Mouse (Mus musculus): ENCODE measurements around the gene Bahd1.

Bahd1 gene

DNA sequence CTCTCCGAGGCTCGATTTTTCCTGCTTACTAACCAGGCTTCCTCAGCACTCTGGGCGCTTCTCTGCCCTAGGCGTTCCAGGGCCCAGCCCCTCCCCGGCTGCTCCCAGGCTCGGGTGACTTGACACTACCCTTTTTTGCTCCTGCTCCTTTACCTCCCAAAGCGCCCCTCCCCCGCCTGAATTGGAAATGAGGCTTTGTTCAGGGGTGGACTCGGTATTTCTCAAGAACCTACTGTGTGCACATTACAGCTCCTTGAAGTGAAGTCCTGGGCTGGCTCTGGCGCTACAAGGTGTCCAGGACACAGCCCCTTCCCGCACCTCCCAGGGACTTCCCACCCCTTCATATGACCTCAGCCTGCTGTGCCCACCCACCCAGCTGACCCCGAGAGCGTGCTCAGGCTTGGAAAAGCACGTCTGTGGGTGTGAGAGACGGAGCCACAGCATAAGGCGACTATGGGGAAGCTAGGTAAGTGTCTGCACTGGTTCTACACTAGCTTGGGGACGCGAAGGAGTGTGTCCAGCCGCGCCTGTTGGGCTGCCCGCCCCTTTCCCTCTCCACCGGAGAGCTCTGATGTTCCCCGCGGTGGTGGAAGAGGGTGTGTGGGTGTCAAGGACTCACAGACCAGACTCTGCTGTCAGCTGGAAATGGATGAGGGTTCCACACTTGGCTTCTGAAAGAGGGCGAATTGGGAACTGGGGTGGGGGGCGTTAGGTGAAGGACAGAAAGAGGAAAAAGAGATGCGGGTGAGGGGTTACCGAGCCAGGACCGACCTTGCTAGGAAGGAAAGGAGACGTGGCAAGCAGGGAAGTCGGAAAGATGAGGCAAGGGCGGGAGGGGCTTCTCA lies at the start of gene Bahd1:
TSS of gene Bahd1 (plus strand) at position 397 of the 845 bp plus-strand sequence.
- DNase-seq: peak; percentile 31

DNA sequence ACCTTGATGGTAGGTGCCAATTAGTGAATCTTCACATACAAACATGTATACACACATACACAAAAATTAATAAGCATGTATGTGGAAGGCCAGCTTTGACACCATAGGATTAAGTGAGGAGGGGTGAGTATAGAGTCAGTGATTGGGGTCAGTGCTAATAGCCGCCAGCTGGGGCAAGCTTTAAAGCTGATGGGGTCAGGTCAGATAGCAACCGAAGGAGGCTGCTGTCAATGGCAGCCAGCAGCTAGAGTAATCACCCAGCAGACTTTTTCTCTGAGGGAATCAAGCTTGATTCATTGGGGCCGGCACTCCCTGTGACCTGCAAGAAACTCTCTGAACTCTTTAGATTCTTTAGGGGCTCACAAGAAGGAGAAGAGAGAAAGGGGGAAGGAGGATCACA lies 48.4 kb upstream of the Bahd1 start:
- DNase-seq: no peak

DNA sequence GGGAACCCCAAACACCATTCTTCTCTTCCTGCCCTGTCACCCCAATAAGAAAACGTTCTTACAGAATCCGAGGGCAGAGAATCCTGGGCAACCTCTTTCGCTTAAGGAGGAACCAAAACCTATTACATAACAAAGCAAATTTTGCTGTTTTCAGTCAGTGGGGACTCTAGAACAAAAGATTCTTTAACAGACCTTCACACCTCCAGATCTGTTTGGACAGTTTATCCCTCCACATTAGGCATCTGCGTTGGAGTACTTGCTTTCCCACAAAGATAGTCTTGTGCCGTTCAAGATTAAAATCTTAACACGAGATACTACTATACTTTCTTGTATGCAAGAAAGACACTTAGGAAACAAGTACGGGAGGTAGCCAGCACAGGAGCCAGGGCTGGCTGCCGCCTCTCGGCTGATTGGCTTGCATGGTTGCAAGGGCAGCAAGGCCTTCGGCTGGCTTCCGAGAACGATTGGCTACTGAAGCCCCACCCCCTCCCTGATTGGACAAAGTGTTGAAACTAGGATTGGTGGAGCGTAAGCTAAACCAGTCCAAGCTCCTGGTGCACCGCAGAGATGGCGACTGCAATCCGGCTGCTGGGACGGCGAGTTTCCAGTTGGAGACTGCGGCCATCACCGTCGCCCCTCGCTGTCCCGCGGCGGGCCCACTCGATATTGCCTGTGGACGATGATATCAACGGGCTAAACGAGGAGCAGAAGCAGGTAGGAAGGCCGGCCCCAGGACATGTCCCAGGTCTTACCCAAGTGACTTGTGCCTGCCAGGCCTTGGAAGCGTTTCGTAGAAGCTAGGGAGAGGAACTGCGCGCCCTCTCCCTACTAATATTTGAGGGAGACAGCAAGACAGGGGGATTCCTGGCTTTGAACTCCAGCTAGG lies 38.5 kb upstream of the Bahd1 start, which contains the start of gene Ivd:
TSS of gene Ivd (plus strand) at position 501 of the 886 bp plus-strand sequence.
- peak; percentile 89 for DNase-seq

DNA sequence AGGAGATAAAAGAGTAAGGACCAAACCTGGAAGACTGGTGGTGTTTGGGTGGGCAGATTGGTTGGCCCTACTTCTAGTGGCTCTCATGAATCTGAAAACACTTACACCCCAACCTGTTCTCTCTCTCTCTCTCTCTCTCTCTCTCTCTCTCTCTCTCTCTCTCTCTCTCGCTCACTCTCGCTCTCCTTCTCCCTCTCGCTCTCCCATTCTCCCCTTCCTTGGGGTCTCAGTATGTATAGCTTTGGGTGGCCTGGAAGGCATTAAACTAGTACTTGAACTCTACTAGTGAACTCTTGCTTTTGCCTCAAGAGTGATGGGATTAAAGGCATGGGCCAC lies 37.9 kb upstream of the Bahd1 start:
- DNase-seq: no peak

DNA sequence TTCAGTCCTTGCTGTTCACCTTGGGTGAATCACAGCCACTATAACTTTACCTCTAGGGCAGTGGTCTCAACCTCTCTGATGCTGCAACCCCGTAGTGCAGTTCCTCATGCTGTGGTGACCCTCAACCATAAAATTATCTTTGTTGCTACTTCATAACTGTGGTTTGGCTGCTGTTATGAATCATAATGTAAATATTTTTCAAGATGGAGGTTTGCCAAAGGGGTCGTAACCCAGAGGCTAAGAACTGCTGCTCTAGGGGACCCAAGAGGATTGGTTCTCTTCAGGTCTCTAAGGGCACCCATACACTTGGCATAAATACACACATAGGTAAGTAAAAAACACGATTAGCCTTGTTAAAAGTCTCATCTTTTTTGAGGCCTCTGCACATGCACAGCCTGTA lies 29.6 kb upstream of the Bahd1 start:
- no peak for DNase-seq

DNA sequence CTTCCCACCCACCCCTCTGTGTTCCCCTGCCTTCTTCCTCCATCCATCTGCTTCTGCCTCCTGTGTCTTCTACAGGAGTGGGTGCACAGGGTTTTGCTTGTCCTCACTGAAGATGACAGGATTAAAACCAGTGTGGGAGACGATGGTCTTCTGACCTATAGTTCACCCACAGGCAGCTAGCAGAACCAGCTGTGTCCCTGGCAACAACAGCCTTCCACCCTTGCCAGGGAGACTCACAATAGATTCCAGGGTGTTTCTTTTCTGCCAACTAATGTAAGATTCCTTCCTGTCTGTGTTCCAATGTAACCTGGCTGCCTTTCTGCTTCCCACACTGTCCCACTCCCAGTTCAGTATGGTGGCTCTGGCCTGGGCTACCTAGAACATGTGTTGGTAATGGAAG lies 29.1 kb upstream of the Bahd1 start:
- DNase-seq: no peak

DNA sequence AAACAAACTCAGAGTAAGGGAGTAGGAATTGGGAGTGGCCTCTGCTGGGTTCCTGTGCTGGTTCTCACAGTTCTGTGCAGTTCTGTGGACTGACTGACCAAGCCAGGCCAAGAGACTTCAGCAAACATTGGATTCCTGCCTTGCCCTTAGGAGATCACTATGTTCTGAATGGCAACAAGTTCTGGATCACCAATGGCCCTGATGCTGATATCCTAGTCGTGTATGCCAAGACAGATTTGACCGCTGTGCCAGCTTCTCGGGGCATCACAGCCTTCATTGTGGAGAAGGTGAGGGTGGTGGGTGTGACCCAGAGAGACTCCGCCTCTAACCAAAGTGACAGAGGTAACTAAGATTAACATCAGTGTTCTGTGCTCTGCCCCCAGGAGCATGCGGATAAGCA lies 27.2 kb upstream of the Bahd1 start:
- no peak for DNase-seq

DNA sequence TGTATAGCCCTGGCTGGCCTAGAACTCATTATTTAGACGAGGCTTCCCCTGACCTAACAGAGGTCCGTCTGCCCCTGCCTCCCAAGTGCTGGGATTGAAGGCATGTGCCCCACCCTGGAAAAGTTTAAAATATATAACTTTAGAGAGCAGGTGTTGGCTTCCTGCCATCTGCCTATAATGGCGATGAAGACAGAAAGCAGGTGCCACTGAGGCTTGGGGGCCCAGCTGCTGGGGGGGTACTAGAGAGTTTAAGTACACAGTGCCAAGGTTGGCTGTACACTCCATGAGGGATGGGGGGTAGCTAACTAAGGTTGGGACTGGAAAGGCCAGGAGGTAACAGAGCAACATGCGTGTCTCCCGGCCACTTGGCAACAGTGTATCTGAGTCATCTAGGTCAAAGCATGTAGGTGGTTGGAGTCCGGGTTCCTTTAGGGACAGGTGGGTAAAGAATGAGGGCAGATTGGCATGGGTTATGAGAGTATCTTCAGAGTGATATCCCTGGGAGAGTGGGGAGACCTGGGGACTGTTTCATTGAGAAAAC lies 26.2 kb upstream of the Bahd1 start:
- DNase-seq: no peak

DNA sequence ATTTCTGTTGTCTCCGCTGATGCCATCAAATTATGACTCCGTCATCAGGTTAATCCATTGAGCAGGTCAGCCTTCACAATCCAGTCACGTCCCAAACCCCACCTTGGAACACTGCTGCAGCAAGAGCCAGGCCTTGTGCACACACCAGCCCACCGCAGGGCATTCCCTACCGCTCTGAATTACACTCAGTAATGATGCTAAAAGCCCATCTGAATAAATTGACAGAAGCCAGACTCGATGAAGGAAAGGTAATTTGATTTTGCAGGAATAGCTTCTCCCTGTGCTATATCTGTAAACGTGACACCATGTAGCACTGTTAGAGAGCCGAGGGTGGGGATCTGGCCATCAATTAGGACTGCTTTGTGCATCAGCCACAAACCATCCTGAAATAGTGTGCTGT lies 24.9 kb upstream of the Bahd1 start:
- DNase-seq: no peak

DNA sequence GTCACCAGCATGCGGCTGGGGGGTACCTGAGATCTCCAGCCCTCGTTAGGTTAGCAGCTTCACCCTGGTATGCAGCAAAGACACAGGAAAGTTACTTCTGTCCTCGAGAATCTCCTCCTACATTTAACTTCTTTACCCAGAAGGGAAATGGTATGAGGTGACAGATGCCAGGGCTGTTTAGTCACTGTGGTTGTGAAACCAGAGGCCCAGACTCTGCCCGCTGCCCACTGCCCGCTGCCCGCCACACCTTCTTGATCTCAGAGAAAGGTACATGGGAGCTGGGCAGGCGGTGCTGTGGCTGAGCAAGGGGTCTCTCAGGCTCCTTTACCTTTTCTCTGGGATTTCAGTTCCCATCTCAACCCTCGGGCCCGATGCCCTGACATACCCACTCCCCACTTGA lies 23.7 kb upstream of the Bahd1 start:
- DNase-seq: no peak

DNA sequence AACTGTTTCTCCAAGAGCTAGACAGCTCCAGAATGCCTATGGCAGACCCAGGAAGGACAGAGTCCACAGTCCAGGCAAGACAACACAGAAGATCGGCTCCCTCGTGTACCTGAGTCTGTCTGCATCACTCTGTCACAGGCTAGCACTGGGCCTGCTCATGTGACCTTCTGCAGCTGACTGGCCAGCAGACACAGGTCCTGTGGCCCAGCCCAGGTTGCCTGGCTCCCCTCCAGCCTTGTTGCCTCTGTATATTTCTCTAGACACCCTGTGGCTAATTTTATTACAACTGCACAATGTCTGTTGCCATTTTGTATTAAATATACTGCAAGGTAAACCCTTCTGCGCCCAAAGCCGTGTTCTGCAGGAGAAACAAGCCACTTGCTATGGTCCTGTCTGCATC lies 19.2 kb upstream of the Bahd1 start:
- DNase-seq: no peak

DNA sequence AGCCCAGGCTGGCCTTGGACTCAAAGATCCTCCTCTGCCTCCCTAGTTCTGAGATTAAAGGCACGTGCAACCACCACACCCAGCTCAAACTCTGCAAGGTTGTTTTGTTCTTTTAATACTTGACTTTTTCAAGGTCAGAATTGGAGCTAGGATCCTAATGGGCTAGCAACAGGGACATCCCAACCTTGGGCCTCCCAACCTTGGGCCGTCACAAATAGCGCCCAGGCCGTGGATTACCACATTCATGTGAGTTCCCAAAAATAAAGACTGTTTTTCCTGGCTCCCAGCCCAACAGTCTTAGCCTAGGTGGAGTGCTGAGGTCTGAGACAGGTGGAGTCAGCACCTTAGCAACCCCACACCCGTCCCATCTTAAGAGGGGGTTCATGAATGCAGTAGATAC lies 18.2 kb upstream of the Bahd1 start:
- no peak for DNase-seq

DNA sequence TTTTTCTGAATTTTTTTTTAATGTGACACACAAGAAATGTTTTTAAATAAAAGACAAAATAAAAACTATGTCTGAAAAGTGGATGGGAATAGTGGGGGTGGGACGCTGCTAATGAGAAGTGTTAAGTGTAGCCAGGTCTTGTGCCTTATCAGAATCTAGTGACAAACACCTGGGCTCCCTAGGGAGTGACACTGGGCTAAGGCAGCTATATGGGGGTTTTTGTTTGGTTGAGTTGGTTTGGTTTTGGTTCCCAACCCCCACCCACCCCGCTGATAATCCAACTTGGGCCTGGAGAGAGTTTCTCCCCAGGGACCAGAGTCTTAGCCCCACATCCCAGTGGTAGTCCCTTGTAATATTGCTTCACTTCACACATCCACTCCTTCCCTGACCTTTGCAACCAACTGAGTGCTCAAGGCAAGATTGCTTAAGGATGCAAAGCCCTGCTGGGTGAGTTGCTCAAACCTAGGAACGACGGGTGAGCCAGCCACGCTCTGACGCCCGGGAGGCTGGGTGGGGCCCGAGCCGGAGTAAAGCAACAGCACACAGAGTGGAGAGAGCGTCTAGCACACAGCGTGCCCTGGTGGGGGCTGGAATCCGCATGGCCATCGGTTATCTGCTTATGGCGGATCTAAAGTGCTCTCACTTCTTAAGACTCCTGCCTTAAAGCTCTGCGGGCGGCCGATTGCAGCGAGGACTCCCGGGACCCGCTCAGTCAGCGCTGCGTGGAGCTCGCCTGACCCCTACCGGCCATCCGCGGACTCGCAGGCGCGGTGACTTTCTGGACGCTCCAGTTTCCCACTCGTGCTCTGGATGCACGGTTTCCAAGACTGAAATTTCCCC lies 17.1 kb upstream of the Bahd1 start:
- peak; percentile 86 for DNase-seq

DNA sequence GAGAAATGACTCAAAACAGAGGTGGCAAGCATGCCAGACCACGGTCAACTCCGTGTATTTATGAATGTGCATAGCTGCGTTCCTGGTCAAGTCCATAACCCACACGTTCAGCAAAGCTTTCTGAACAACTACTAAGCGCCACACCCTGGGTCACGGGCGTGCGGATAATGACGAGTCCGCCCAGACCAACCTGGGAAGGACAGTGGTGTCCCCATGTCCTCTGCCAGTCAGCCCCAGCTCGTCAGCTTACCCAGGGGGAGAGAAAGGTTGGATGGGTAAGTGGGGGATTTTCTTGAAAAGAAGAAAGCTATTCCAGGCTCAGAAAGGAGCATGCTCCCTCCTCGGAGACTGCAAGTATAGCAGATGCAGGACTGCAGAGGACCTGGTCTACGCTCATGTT lies 12.7 kb upstream of the Bahd1 start:
- DNase-seq: no peak

DNA sequence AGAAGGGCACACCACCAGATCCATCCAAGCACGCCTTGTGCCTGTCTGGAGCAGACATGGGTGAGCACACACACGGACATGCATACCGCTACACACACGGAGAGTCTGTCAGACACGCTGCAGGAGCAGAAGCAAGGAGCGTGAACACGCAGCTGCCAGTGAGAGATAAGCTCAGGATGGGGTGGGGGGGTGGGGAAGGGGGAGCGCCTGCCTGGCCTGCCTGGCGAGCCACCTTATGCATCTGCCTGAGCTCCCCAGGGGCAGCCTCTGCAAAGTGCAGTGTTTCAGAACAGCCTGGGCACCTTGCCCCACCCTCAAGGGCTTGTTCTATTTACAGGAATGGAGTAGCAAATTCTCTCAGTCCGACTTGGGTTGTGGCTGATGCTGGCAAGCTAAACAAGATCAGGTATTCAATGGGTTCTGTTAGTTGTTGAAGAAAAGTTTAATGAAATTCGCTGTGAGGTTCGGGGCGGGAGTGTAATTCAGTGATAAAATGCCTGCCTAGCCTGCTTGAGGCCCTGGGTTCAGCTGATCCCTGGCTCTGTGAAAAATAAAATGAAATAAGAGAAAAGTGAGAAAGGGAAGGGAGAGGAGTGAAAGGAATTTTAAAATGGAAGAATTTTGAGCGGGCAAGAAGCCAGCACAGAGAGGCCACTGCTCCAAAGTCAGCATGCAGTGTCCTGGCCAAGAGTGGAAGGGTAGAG lies 12.2 kb upstream of the Bahd1 start:
- no peak for DNase-seq

DNA sequence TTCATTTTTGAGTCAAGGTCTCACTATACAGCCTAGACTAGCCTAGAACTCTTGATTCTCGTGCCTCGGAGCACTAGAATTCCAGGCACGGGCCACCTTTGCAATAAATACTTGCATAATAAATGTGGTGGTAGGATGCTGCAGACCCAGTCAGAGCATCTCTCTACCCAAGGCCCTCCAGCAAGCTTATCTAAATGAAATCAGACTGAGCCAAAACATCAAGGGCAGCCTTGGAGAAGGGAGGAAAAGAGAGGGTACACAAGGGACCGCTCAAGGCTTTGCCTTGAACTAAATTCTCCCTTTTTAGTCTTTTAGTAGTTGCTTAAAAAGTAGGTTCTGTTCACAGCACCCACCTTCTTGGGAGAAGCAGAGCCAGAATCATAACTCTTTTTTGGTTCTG lies 9.0 kb upstream of the Bahd1 start:
- no peak for DNase-seq

DNA sequence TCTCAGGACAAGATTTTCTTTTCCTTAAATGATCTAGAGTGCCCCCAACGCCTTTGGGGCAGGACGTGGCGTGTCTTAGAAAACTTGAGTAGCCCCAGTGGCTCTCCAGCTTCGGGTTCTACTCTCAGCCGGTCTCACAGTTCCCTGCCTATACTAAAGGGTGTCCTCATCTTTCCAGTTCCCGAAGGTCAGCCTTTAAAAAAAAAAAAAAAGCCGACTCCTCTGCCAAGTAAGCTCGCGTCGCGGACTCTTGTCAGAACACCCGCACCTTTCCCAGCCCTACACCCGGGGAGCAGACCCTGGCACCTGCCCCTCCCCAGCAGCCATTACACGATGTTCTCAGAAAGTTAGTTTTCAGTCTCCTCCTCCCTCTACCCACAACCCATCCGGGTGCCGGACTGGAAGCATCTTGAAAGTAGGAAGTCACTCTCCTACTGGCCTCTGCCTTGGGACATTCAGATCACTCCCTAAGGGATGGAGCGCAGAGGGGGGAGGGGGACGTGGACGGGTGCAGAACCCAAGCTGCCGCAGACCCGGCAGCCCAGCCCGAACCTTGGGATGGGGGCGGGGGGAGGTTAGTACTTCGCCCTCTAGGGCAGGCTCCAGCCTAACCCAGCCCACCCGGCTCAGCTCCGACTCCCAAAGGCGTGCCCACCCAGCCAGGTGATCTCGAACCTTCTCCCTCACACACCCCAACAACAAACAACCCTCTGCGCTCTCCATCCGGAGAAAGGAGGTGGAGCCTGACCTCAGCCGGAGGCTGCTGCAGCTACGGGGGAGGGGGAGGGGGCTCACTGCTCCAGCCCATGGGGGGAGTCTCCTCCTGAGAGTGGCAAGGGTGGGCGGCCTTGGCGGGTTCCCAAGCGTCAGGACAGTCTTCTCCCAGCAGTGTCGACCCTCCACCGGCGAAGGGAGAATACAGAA lies 3.9 kb upstream of the Bahd1 start:
- DNase-seq: no peak

DNA sequence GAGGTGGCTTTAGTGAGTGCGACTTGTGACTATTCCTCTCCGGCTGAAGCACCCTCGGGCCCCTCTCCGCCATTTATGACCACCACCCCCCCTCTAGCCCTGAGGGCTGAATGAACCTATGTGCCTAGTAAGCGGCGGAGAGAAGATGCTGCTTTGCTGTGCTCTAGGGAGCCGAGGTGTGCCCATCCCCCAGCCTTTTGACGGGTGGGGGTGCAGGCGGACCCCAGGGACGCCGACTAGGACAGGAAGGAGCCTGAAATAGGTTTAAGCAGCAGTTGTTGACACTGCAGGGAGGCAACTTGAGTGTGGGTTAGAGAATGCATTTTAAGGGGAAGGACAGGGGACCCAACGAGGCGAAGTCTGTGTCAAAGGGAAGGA lies 3.3 kb upstream of the Bahd1 start:
- no peak for DNase-seq

DNA sequence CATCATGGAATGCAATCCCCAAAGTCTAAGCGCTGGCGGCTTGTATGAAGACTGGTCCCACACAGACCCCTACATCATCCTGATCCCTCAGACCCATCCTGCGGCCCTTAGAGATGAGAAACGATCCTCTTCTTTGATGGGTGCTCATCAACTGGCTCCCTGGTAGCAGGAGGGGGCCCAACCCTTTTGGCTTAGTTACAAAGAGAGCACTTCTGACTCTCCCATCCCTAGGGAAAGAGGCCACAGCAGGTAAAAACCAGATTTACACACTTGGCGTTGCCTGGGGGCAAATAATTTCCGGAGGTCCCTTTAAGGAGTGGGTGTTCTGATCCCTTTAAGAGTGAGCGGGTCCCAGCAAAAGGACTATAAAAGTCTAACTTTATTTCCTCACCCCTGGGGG lies 2.8 kb upstream of the Bahd1 start:
- no peak for DNase-seq

DNA sequence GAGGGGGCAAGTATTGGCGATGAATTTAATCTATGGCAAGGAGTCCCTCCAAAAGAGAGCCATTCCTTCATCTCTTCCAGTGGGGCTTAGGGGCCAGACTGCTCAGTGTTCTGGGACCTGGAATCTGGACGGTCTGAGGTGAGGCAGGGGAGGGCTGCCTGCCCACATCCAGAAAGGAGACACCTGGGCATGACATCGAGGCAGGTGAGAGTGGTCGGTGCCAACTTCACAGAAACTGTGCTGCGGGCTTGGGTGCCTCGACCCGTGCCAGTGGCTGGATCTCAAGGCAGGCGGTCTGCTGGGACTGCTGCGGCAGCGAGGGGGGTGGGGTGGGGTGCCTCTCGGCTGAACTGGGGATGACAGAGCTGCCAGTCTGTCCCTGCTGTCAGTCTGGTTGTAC lies 2.4 kb upstream of the Bahd1 start:
- no peak for DNase-seq

DNA sequence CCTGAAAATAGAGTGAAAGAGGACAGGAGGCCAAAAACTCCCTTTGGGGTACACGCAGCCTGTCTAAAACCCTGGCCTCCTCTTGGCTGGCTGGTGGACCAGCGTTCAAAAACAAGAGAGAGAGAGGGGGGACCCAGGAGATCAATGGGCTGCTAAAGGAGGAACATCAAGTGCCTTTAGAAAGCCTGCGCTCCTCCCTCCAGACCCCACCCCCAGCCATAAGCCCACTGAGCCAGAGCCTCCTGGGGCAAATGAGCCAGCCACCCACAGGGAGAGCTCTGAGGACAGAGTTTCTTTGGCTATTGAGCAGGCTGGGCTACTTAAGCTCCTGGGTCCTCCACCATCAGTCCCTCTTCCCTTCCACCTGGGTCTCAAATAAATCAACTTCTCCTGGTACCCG lies 1.4 kb upstream of the Bahd1 start:
- DNase-seq: no peak
